Mouse (Mus musculus): ENCODE results near the gene Adam10.

Gene Adam10

GRCm38 (mm10) chr9:70794643-70795438, 116.0 kb downstream of the Adam10 start:
- no peak for DNase-seq

GRCm38 (mm10) chr9:70795439-70795757, 116.6 kb downstream of the Adam10 start:
- DNase-seq, result no peak

GRCm38 (mm10) chr9:70800588-70801315, 122.0 kb downstream of the Adam10 start:
- no peak for DNase-seq

DNA sequence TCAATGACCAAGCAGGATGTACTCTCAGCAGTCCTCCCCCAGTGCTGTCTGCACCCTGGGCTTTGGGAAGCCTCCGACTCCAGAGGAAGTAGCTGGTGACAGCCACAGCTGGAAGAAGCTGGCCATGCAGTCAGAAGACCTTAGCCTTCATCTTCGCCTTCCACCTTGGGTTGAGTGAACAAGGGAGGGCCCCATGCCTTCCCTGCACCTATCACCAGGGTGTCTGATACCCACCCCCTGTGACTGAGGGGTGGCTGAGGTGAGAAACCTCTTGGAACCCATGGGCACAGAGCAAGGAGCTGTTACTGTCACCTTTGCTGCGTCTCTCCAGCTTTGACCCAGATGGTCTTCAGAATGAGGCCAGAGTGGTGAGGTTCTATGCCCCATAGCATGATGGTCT, 123.0 kb downstream of the Adam10 start:
- no peak for DNase-seq

DNA sequence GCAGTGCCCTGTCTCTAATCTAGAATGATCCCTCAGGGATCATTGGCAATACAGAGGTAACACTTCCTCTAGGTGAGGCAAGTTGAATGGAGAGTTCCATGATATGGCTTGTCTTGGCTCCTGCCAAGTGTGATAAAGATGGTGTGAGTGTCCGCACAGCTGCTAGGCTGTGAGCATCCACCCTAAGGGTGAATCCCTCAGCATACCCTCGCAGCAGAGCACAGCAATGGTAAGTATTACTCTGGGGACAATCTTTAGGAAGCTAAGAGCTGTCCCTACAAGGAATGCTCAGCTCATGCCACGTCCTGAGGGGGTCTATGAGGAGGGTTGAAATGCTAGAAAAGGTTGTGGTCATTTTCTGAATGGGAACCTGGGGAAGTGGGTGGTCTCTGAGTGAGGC, 124.0 kb downstream of the Adam10 start:
- no peak for DNase-seq

DNA sequence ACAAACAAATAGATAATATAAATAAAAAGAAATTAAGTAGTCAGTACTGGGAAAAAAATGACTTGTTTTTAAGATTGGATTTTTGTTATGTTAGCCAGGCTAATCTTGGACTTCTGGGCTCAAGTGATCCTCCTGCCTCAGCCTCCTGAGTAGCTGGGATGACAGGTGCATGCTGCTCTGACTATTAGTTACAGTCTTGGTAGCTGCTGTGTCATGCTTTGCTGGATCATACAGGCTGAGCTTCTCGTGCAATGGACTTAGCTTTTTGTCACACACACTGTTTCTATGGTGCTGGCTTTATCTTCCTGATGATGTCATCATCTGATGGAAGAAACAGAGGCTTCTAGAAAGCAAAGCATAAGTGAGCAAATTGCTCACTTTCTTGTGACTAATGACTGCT, 127.3 kb downstream of the Adam10 start:
- no peak for DNase-seq

DNA sequence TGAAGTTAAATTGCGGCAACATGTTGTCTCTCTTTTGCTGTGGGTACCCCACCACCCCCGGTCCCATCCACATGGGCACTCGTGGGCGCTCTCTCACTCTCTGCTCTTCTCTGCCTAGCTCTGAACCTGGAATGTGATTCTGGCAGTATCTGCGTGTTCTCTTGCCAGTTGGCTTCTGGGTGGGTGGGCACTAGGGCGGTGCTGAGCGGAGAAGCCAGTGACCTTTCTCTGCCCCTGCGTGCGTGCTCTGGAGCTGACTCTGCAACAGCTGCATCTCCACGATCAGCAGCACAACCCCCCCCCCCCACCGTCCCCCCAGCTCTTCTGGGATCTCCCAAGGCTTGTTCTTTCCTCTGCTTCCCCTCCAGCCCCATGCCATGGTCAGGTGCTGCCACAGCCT, 128.9 kb downstream of the Adam10 start:
- no peak for DNase-seq

DNA sequence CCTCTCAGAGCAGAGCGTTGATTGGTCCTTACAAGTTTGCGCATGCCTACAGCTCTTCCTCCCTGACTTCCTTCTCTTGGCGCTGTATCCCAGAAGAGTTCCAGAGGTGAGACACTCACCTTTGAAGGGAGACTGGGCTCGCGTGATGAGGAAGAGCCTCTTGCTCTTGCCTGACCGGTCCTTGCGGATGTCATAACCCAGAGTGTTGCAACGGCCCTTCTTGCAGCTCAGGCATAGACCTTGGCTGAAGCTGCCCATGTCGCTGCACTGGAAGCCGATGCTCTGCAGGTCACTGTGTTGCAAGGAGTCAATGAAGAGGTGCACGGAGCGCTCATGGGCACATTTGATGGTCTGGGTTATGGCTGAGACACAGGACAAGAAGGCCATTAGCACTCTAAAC, 133.8 kb downstream of the Adam10 start:
- no peak for DNase-seq

- no peak for DNase-seq
Observed at GRCm38 (mm10) chr9:70816701-70817305, 138.0 kb downstream of the Adam10 start.

DNA sequence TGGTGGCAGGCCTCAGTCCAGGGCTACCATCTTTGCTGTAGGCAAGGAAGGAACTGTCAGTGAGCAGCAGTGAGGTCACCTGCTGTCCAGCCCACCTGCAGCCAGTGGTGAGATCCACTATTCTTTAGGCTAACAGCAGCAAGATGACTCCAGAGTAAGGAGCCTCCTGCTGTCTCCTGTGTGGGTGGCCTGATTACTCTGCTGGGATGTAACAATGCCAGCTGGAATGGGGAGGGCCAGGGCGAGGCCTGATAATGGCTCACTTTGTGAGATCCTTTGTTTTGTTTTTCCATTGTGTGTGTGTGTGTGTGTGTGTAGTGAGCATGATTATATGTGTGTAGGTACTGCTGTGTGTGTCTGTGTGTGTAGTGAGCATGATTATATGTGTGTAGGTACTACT, 138.6 kb downstream of the Adam10 start:
- no peak for DNase-seq

GRCm38 (mm10) chr9:70818739-70819138, 139.9 kb downstream of the Adam10 start:
- no peak for DNase-seq

GRCm38 (mm10) chr9:70824103-70824502, 145.3 kb downstream of the Adam10 start:
- no peak for DNase-seq

DNA sequence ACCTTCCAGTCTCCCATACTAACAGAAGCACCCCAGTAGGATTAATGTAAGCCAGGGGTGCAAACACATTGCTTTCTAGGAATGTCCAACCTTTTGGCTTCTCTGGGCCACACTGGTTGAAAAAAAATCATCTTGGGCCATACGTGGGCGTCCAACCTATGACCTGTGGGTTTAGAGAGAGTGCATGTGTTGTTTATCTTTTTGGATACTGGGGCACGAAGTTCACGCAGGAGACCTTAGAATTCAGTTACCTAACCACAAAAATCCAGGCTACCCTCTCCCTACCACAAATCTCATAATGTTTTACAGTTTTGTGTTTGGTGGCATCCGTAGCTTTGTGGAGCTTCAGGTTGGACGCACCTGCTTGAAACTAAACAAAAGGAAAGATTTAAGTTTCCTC, 149.1 kb downstream of the Adam10 start:
- no peak for DNase-seq
